Mouse (Mus musculus) intestine, embryonic 15.5 days (tissue): ENCODE measurements around the gene Tmem51. TPM values are rescaled to one million over a fixed set of nuclear protein-coding genes. Genes with fewer than 3 reads are reported as not detected.

Experiments
- ATAC-seq: fragments of 200-750 bp; cut with Nextera tagmentation; 2 replicates; pipeline ENCODE4 v1.8.0; 2017; ENCODE audit warnings: moderate TSS enrichment, moderate library complexity
- H3K27ac ChIP-seq: fragments of 300-500 bp; sonication (generic); 2 replicates; pipeline ENCODE4 v1.5.1; 2015; ENCODE audit warnings: mild to moderate bottlenecking, inconsistent platforms
- H3K27me3 ChIP-seq: fragments of 300-500 bp; sonication (generic); replicated peaks from 2 replicates; pipeline ENCODE4 v1.6.1; 2015; ENCODE audit warnings: inconsistent platforms
- H3K36me3 ChIP-seq: fragments of 300-500 bp; sonication (generic); 2 replicates; pipeline ENCODE4 v1.6.1; 2015; ENCODE audit warnings: inconsistent platforms
- H3K4me1 ChIP-seq: fragments of 300-500 bp; sonication (generic); replicated peaks from 2 replicates; pipeline ENCODE4 v1.6.1; 2015; ENCODE audit warnings: inconsistent platforms
- H3K4me2 ChIP-seq: fragments of 300-500 bp; sonication (generic); replicated peaks from 2 replicates; pipeline ENCODE4 v1.6.1; 2015; ENCODE audit warnings: mild to moderate bottlenecking, inconsistent platforms
- H3K4me3 ChIP-seq: fragments of 300-500 bp; sonication (generic); replicated peaks from 2 replicates; pipeline ENCODE4 v1.5.1; 2015; ENCODE audit warnings: inconsistent platforms
- H3K9ac ChIP-seq: fragments of 300-500 bp; sonication (generic); 2 replicates; pipeline ENCODE4 v1.6.1; 2015; ENCODE audit warnings: inconsistent platforms
- H3K9me3 ChIP-seq: fragments of 300-500 bp; sonication (generic); 2 replicates; pipeline ENCODE4 v1.6.1; 2016; ENCODE audit warnings: inconsistent platforms
- WGBS: fragments of 180-500 bp; shearing (Covaris S2); methylation state at CpG from one replicate; pipeline ENCODE4 v1.1.7; 2015; 5-methylcytosine and 5-hydroxymethylcytosine counted together
- polyA plus RNA-seq: library from polyadenylated mRNA; unstranded; fragments of >200 nt; fragmentation: Nextera tagmentation; extraction: Ambion mirVana; gene quantifications from 2 replicates; pipeline ENCODE4 v1.2.1, GENCODE M21; 2015

Tmem51 gene
- polyA plus RNA-seq = 103 and 109 TPM in 2 replicates

DNA sequence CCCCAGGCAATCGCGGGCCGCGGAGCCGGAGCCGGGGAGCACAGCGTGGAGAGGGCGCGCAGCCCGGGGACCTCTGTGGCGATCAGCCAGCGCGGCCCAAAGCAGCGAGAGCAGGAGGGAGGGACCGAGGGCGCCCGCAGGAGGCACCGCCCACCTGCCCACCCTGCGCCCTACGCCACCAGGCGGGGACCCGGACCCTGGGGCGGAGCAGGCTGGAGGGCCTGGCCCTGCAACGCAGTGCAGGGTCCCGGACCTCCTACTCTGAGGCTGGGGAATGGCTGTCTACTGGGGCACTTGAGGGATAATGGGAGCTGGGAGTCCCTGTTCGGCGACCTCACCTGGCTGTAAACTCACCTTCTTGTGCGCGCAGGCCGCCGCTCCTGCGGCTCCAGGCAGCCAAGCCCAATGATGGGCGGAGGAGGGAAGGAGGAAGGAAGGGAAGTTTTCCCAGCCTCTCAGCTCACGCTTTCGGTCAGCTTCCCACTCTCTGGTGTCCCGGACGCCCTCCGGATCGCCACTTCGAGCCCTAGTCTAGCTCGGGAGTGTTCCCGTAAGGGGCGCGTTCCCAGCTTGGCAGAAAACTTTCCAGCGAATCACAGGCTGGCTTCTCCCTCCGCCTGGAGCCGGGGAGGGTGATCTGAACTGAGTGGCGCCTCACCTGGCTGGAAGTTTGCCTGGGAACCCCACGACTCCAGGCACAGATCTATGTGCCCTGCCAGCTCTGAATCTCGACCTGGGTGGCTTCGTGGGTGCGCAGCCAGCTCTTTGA, at the start of gene Tmem51:
TSS of gene Tmem51 (minus strand) at position 174 of the 769 bp plus-strand sequence.
- Histone ChIP-seq H3K9ac (peak within 1 kb of the TSS; percentile 75), H3K27me3 (no peaks in the 10 kb centered on the region), H3K36me3 (no peaks in the 10 kb centered on the region), H3K4me2 (peak within 1 kb of the TSS; percentile 96), H3K27ac (peak within 1 kb of the TSS; percentile 94), H3K4me1 (peaks cover 32% of the 10 kb centered on the region), H3K4me3 (peak within 1 kb of the TSS; percentile 87), H3K9me3 (no peaks in the 10 kb centered on the region)
- WGBS = under 1% methylated on average over 52 of the region's 52 CpGs
- peak; percentile 93 for ATAC-seq

GRCm38 (mm10) chr4:142130162-142130561, 46.1 kb upstream of the Tmem51 start:
- no peaks in the 10 kb centered on the region for H3K27me3 ChIP-seq
- H3K27ac ChIP-seq = no peak overlapping the region
- no peak overlapping the region for H3K4me2 ChIP-seq
- no peaks in the 10 kb centered on the region for H3K4me1 ChIP-seq
- no peak overlapping the region for H3K4me3 ChIP-seq
- no peaks in the 10 kb centered on the region for H3K36me3 ChIP-seq
- H3K9ac ChIP-seq = no peak overlapping the region
- 70% methylated on average over 5 of the region's 5 CpGs for WGBS
- no peaks in the 10 kb centered on the region for H3K9me3 ChIP-seq
- no peak for ATAC-seq

GRCm38 (mm10) chr4:142127275-142127788, 43.2 kb upstream of the Tmem51 start:
- no peaks in the 10 kb centered on the region for H3K27me3 ChIP-seq
- no peak overlapping the region for H3K27ac ChIP-seq
- no peak overlapping the region for H3K9ac ChIP-seq
- H3K4me1 ChIP-seq = no peaks in the 10 kb centered on the region
- H3K4me3 ChIP-seq = no peak overlapping the region
- no peak for ATAC-seq
- no peaks in the 10 kb centered on the region for H3K36me3 ChIP-seq
- no peak overlapping the region for H3K4me2 ChIP-seq
- 83% methylated on average over 6 of the region's 6 CpGs for WGBS
- no peaks in the 10 kb centered on the region for H3K9me3 ChIP-seq

GRCm38 (mm10) chr4:142126641-142127274, 42.7 kb upstream of the Tmem51 start:
- no peak overlapping the region for H3K4me3 ChIP-seq
- H3K4me2 ChIP-seq = no peak overlapping the region
- no peak for ATAC-seq
- 70% methylated on average over 10 of the region's 10 CpGs for WGBS
- H3K36me3 ChIP-seq = no peaks in the 10 kb centered on the region
- H3K4me1 ChIP-seq = no peaks in the 10 kb centered on the region
- no peaks in the 10 kb centered on the region for H3K9me3 ChIP-seq
- H3K27ac ChIP-seq = no peak overlapping the region
- H3K9ac ChIP-seq = no peak overlapping the region
- H3K27me3 ChIP-seq = no peaks in the 10 kb centered on the region

- H3K9ac ChIP-seq = no peak overlapping the region
- H3K4me2 ChIP-seq = no peak overlapping the region
- no peaks in the 10 kb centered on the region for H3K9me3 ChIP-seq
- no peak overlapping the region for H3K27ac ChIP-seq
- ATAC-seq = no peak
- H3K4me3 ChIP-seq = no peak overlapping the region
- no peaks in the 10 kb centered on the region for H3K27me3 ChIP-seq
- H3K36me3 ChIP-seq = no peaks in the 10 kb centered on the region
- H3K4me1 ChIP-seq = no peaks in the 10 kb centered on the region
- WGBS = 30% methylated on average over 1 of the region's 1 CpGs
Observed at GRCm38 (mm10) chr4:142121164-142121563, 37.1 kb upstream of the Tmem51 start.

DNA sequence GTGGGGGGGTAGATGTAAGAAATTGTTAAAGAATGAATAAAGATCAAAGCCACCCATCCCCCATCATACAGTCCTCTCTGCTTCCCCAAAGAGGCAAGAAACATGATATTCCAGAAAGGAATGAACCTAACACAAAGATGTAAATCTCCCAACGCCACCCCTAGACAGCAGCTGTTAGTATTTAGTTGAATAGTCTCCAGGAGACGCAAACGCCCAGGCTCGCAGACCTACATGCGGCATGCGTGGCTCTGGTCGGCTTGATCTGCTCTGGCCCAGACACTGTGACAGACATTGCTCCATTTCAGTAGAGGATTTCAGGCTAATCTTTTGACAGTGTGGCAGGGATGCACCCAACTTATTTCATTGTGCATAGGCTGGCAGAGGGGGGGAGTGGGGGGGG, 34.4 kb upstream of the Tmem51 start:
- Histone ChIP-seq H3K9me3 (no peaks in the 10 kb centered on the region), H3K27ac (no peak overlapping the region), H3K9ac (no peak overlapping the region), H3K4me1 (no peaks in the 10 kb centered on the region), H3K4me2 (no peak overlapping the region), H3K36me3 (no peaks in the 10 kb centered on the region), H3K27me3 (no peaks in the 10 kb centered on the region), H3K4me3 (no peak overlapping the region)
- ATAC-seq = no peak
- 48% methylated on average over 7 of the region's 7 CpGs for WGBS

- Histone ChIP-seq H3K27me3 (no peaks in the 10 kb centered on the region), H3K36me3 (no peaks in the 10 kb centered on the region), H3K4me3 (no peak overlapping the region), H3K4me2 (no peak overlapping the region), H3K27ac (no peak overlapping the region), H3K4me1 (no peaks in the 10 kb centered on the region), H3K9ac (no peak overlapping the region), H3K9me3 (no peaks in the 10 kb centered on the region)
- ATAC-seq = no peak
- 86% methylated on average over 12 of the region's 12 CpGs for WGBS
Observed at GRCm38 (mm10) chr4:142117993-142118392, 33.9 kb upstream of the Tmem51 start.

DNA sequence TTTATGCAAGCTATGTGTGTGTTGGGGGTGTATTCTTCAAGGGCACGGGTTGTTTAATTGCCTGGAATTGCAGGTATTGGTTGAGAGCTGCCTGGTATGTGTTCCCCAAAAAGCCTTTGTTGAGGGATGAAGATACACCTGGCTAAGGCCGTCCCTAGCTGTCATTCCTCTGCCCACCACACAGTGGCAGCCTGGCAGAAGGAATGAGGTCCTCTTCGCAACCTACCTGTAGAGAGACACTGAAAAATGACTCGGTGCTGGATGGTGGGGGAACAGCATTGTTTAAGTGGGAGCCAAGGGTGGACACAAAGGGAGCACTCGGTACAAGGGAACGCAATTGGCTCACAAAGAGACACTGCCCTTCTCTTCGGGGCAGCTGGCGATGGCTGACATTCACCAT, 29.2 kb upstream of the Tmem51 start:
- no peaks in the 10 kb centered on the region for H3K27me3 ChIP-seq
- H3K9me3 ChIP-seq = no peaks in the 10 kb centered on the region
- H3K27ac ChIP-seq = no peak overlapping the region
- H3K4me2 ChIP-seq = no peak overlapping the region
- H3K9ac ChIP-seq = no peak overlapping the region
- H3K36me3 ChIP-seq = no peaks in the 10 kb centered on the region
- 35% methylated on average over 8 of the region's 8 CpGs for WGBS
- no peaks in the 10 kb centered on the region for H3K4me1 ChIP-seq
- no peak overlapping the region for H3K4me3 ChIP-seq
- peak; percentile 71 for ATAC-seq

DNA sequence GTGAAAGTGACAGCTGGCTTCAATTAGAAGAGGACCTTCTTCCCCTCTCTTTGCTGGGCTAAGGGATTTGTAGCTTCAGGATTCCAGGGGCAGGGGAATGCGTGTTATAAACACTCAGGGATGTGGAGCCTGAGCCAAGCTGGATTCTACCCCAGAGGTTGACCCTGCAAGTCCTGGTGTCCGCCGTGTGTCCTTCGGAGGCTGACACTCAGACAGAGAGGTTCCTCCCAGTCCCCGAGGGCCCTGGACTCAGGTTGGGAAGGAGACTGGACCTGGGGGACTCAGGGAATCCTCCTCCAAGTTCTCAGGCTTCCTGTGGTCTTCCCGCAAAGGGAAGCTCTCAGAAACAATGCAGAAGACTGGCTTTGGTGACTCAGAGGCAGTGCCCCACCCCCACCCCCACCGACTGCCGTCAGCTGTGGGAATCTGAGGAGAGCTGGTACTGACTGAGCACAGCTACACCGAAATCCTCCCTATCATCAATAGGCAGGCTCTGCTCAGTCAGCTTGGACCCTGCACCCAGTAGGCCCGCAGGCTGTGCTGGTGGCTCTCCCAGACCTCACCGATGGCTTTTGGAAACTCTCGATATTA, 19.1 kb upstream of the Tmem51 start:
- peak; percentile 19; the same call in 1 of the 2 replicates for ATAC-seq
- H3K9me3 ChIP-seq = no peaks in the 10 kb centered on the region
- 0 out of 2 replicates have a peak overlapping the region, but pooled peaks have one; percentile 32 for H3K27ac ChIP-seq
- H3K9ac ChIP-seq = no peak overlapping the region
- peaks cover 10% of the 10 kb centered on the region for H3K4me1 ChIP-seq
- no peak overlapping the region for H3K4me2 ChIP-seq
- H3K36me3 ChIP-seq = no peaks in the 10 kb centered on the region
- no peaks in the 10 kb centered on the region for H3K27me3 ChIP-seq
- H3K4me3 ChIP-seq = no peak overlapping the region
- 44% methylated on average over 12 of the region's 12 CpGs for WGBS

- peak; percentile 63 for ATAC-seq
- no peak overlapping the region for H3K4me3 ChIP-seq
- peak overlapping the region; percentile 48 for H3K4me2 ChIP-seq
- no peaks in the 10 kb centered on the region for H3K27me3 ChIP-seq
- no peak overlapping the region for H3K9ac ChIP-seq
- H3K9me3 ChIP-seq = no peaks in the 10 kb centered on the region
- H3K4me1 ChIP-seq = peaks cover 16% of the 10 kb centered on the region
- H3K27ac ChIP-seq = peak overlapping the region; percentile 54
- no peaks in the 10 kb centered on the region for H3K36me3 ChIP-seq
- WGBS = 14% methylated on average over 8 of the region's 8 CpGs
Observed at GRCm38 (mm10) chr4:142098303-142098702, 14.2 kb upstream of the Tmem51 start.

DNA sequence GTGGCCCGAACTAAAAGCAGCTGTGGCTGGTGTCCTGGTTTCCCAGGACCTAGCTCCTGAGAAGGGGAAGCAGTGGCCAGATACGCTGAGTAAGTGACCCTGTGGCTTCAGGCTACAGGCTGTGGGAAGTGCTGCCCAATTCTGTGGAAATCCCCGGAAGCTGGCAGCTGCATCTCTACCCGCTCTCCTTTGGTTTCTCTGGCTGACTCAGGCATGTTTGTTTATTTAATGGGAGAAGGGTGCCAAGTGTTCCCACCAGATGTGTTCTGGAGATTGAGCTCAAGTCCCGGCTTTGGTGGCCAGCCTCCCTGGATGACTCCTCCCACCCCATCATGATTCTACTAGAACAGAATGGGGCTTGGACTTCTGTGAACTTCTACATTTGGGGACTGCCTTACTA, 13.8 kb upstream of the Tmem51 start:
- no peaks in the 10 kb centered on the region for H3K27me3 ChIP-seq
- H3K4me1 ChIP-seq = peaks cover 13% of the 10 kb centered on the region
- H3K4me3 ChIP-seq = no peak overlapping the region
- no peaks in the 10 kb centered on the region for H3K36me3 ChIP-seq
- no peaks in the 10 kb centered on the region for H3K9me3 ChIP-seq
- H3K4me2 ChIP-seq = peak overlapping the region; percentile 48
- peak overlapping the region; percentile 66 for H3K27ac ChIP-seq
- ATAC-seq = peak; percentile 61
- no peak overlapping the region for H3K9ac ChIP-seq
- 14% methylated on average over 5 of the region's 5 CpGs for WGBS

DNA sequence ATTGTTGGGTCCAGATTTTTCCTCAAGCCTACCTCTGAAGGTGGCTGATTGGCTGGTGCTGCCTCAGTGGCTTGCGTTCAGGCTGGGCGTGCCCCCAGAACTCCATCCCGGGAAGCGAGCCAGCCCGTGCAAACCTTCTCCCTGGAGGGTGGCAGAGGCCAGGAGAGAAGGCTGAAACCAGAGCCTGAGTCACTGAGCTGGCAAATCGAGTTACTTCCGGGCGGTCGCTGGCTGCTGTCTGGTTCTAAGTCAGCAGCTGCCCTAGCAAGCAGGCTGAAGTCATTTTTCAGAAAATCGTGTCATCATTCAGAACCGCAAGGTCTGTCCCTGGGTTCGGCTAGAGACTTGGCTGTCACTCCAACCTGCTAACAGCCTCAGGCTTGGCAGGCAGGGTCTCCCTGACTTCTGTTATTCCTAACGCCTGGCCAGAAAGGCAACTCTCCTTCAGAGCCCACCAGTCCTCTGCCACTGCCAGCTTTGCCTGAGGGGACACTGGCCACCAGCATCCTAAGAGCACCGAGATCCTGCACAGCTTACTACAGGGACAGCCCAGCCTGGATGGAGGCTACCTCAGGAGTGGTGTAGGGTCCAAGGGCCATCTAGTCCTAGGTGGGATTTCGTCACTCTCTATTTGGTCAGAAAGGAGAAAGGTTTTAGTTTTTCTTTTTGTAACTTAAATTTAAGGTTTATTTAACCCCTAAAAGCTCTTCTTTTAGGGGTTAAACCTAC, 11.6 kb upstream of the Tmem51 start:
- Histone ChIP-seq H3K4me3 (no peak overlapping the region), H3K9me3 (no peaks in the 10 kb centered on the region), H3K9ac (no peak overlapping the region), H3K27me3 (no peaks in the 10 kb centered on the region), H3K4me1 (peaks cover 13% of the 10 kb centered on the region), H3K27ac (no peak overlapping the region), H3K4me2 (no peak overlapping the region), H3K36me3 (no peaks in the 10 kb centered on the region)
- WGBS = 58% methylated on average over 15 of the region's 15 CpGs
- ATAC-seq = no peak
